Mouse (Mus musculus) CH12.LX (cell line): ENCODE results near the gene Gm49337. TPM values are rescaled to one million over a fixed set of nuclear protein-coding genes. Genes with fewer than 3 reads are reported as not detected.
"Not testable (repeated sequence)": the region's sequence is repeated elsewhere in the genome, so short reads cannot be mapped to it uniquely, and the experiment has no call there.

Experiments used
- DNase-seq: peaks from one replicate; pipeline ENCODE4 v3.0.0-alpha.2; 2013; ENCODE audit errors: extremely low read depth
- H3K27ac ChIP-seq: 2 replicates; pipeline ENCODE4 v1.5.1; 2012; ENCODE audit warnings: low read depth, mild to moderate bottlenecking, control low read depth, moderate library complexity; ENCODE audit not compliant: insufficient read depth
- H3K27me3 ChIP-seq: replicated peaks from 2 replicates; pipeline ENCODE3; 2012; ENCODE audit warnings: inconsistent platforms
- H3K36me3 ChIP-seq, 2 experiments: replicated peaks in 1 of 2; 2 replicates each; pipeline versions ENCODE3 to v1.6.1; 2012; ENCODE audit warnings: inconsistent platforms in 1 of 2, low read length in 1 of 2, mild to moderate bottlenecking in 1 of 2, mixed read lengths in 1 of 2, moderate library complexity in 1 of 2; ENCODE audit not compliant: control insufficient read depth in 1 of 2, insufficient read depth in 1 of 2
- H3K4me1 ChIP-seq, 2 experiments: 2 replicates each; pipeline ENCODE4 v1.6.1; 2012; ENCODE audit warnings: inconsistent platforms in 1 of 2, moderate library complexity in 1 of 2; ENCODE audit not compliant: insufficient read depth in 2 of 2, control insufficient read depth in 1 of 2
- H3K4me2 ChIP-seq: 2 replicates; pipeline ENCODE4 v1.6.1; 2012; ENCODE audit warnings: low read depth, mild to moderate bottlenecking, control low read depth; ENCODE audit not compliant: poor library complexity, insufficient read depth, severe bottlenecking
- H3K4me3 ChIP-seq, 3 experiments: fragments of 150-350 bp in 1 of 3; sonication (generic) in 1 of 3; replicated peaks in 1 of 3; 2 replicates each; pipeline versions ENCODE3 to v1.5.1; 2011 to 2012; ENCODE audit warnings: low read depth in 2 of 3, low read length in 2 of 3, mild to moderate bottlenecking in 2 of 3, moderate library complexity in 2 of 3, control low read depth in 1 of 3, improper control_type of control experiment in 1 of 3, inconsistent platforms in 1 of 3, mixed read lengths in 1 of 3; ENCODE audit not compliant: poor library complexity in 1 of 3
- H3K79me2 ChIP-seq: replicated peaks from 2 replicates; pipeline ENCODE4 v1.6.1; 2012; ENCODE audit warnings: mild to moderate bottlenecking, moderate library complexity; ENCODE audit not compliant: control insufficient read depth, poor library complexity, insufficient read depth, severe bottlenecking; ENCODE audit errors: extremely low read depth
- H3K9ac ChIP-seq: 2 replicates; pipeline ENCODE4 v1.6.1; 2012; ENCODE audit warnings: low read depth, mild to moderate bottlenecking, control low read depth, moderate library complexity; ENCODE audit not compliant: insufficient read depth
- H3K9me3 ChIP-seq: replicated peaks from 2 replicates; pipeline ENCODE3; 2012; ENCODE audit warnings: low read length, inconsistent platforms, mixed read lengths
- CHD1 ChIP-seq: IDR thresholded peaks from 2 replicates; pipeline ENCODE4 v1.6.1; 2012; ENCODE audit warnings: low read depth, low read length, improper control_type of control experiment, inconsistent platforms
- CTCF ChIP-seq, 2 experiments: IDR thresholded peaks in 1 of 2; conservative IDR thresholded peaks in 1 of 2; 2 replicates each; pipeline ENCODE4 v1.5.1; 2011 to 2012; ENCODE audit warnings: low read depth in 2 of 2, low read length in 2 of 2, improper control_type of control experiment in 1 of 2, inconsistent platforms in 1 of 2, mild to moderate bottlenecking in 1 of 2, moderate library complexity in 1 of 2
- E2F4 ChIP-seq: IDR thresholded peaks from 2 replicates; pipeline ENCODE4 v1.6.1; 2011; ENCODE audit warnings: low read depth, low read length, improper control_type of control experiment; ENCODE audit not compliant: insufficient replicate concordance
- GABPA ChIP-seq: IDR thresholded peaks from 2 replicates; pipeline ENCODE4 v1.6.1; 2012; ENCODE audit warnings: low read depth, low read length, improper control_type of control experiment, inconsistent platforms; ENCODE audit not compliant: insufficient replicate concordance
- IRF4 ChIP-seq: IDR thresholded peaks from 2 replicates; pipeline ENCODE4 v1.6.1; 2014; ENCODE audit warnings: low read depth, mild to moderate bottlenecking, inconsistent platforms, low read length, improper control_type of control experiment
- JUN ChIP-seq: IDR thresholded peaks from 2 replicates; pipeline ENCODE4 v1.6.1; 2011; ENCODE audit warnings: low read depth, mild to moderate bottlenecking, low read length, improper control_type of control experiment, moderate library complexity; ENCODE audit not compliant: insufficient read depth
- JUND ChIP-seq: conservative IDR thresholded peaks from 2 replicates; pipeline ENCODE4 v1.6.1; 2011; ENCODE audit warnings: low read depth, low read length, improper control_type of control experiment
- MAFK ChIP-seq: IDR thresholded peaks from 2 replicates; pipeline ENCODE4 v1.6.1; 2011; ENCODE audit warnings: low read length, improper control_type of control experiment; ENCODE audit not compliant: insufficient replicate concordance
- MAZ ChIP-seq: IDR thresholded peaks from 2 replicates; pipeline ENCODE4 v1.6.1; 2012; ENCODE audit warnings: low read depth, mild to moderate bottlenecking, inconsistent platforms, low read length, improper control_type of control experiment, moderate library complexity
- MEF2A ChIP-seq: IDR thresholded peaks from 2 replicates; pipeline ENCODE4 v1.6.1; 2014; ENCODE audit warnings: low read depth, mild to moderate bottlenecking, inconsistent platforms, low read length, improper control_type of control experiment, borderline replicate concordance
- MYC ChIP-seq: IDR thresholded peaks from 2 replicates; pipeline ENCODE4 v1.6.1; 2011; ENCODE audit warnings: low read depth, mild to moderate bottlenecking, improper control_type of control experiment, low read length
- NELFE ChIP-seq: IDR thresholded peaks from 2 replicates; pipeline ENCODE4 v1.6.1; 2011; ENCODE audit warnings: low read depth, low read length, improper control_type of control experiment
- POLR2A ChIP-seq: IDR thresholded peaks from 2 replicates; pipeline ENCODE4 v1.6.1; 2011; ENCODE audit warnings: low read depth, mild to moderate bottlenecking, improper control_type of control experiment, low read length
- POLR2AphosphoS2 ChIP-seq: IDR thresholded peaks from 2 replicates; pipeline ENCODE4 v1.6.1; 2011; ENCODE audit warnings: low read depth, low read length, improper control_type of control experiment
- RAD21 ChIP-seq: IDR thresholded peaks from 2 replicates; pipeline ENCODE4 v1.6.1; 2011; ENCODE audit warnings: low read depth, mild to moderate bottlenecking, low read length, improper control_type of control experiment, moderate library complexity
- RCOR1 ChIP-seq: conservative IDR thresholded peaks from 2 replicates; pipeline ENCODE4 v1.6.1; 2012; ENCODE audit warnings: low read depth, mild to moderate bottlenecking, inconsistent platforms, low read length, improper control_type of control experiment
- SIN3A ChIP-seq: IDR thresholded peaks from 2 replicates; pipeline ENCODE4 v1.6.1; 2012; ENCODE audit warnings: low read length, improper control_type of control experiment, inconsistent platforms
- SMC3 ChIP-seq: IDR thresholded peaks from 2 replicates; pipeline ENCODE4 v1.6.1; 2011; ENCODE audit warnings: low read depth, low read length, improper control_type of control experiment
- UBTF ChIP-seq: IDR thresholded peaks from 2 replicates; pipeline ENCODE4 v1.6.1; 2012; ENCODE audit warnings: low read depth, mild to moderate bottlenecking, inconsistent platforms, low read length, improper control_type of control experiment, moderate library complexity
- USF2 ChIP-seq: conservative IDR thresholded peaks from 2 replicates; pipeline ENCODE4 v1.6.1; 2011; ENCODE audit warnings: low read depth, low read length, improper control_type of control experiment
- ZC3H11A ChIP-seq: IDR thresholded peaks from 2 replicates; pipeline ENCODE4 v1.6.1; 2012; ENCODE audit warnings: low read depth, mild to moderate bottlenecking, inconsistent platforms, low read length, improper control_type of control experiment
- ZKSCAN1 ChIP-seq: IDR thresholded peaks from 2 replicates; pipeline ENCODE4 v1.6.1; 2012; ENCODE audit warnings: low read depth, inconsistent platforms, low read length, improper control_type of control experiment, borderline replicate concordance
- ZMIZ1 ChIP-seq: IDR thresholded peaks from 2 replicates; pipeline ENCODE4 v1.6.1; 2012; ENCODE audit warnings: low read depth, mild to moderate bottlenecking, inconsistent platforms, low read length, improper control_type of control experiment
- ZNF384 ChIP-seq: IDR thresholded peaks from 2 replicates; pipeline ENCODE4 v1.6.1; 2012; ENCODE audit warnings: low read depth, low read length, improper control_type of control experiment, inconsistent platforms
- dilution Hi-C: fragments of 300-500 bp; cut with MboI; formaldehyde crosslinking; loops from 2 replicates; pipeline ENCODE4 v1.14.3; 2020; ENCODE audit warnings: low sequenced_read_pairs; ENCODE audit not compliant: extremely low pct_unique_long_range_greater_than_20kb, extremely low pct_ligation_motif_present
- in situ Hi-C: fragments of 300-500 bp; cut with MboI; formaldehyde crosslinking; loops from 3 replicates; pipeline ENCODE4 v1.14.3; 2019; ENCODE audit warnings: low sequenced_read_pairs, low pct_ligation_motif_present, low pct_unique_long_range_greater_than_20kb, mixed read lengths
- polyA plus RNA-seq: library from polyadenylated mRNA; unstranded; fragments of >175 nt; gene quantifications from 2 replicates; pipeline ENCODE4 v1.2.1, GENCODE M21; 2012; ENCODE audit warnings: low read depth; ENCODE audit not compliant: insufficient read length
- total RNA-seq, 2 experiments: library from RNA; depleted of rRNA; stranded (reverse); fragments of 300-350 nt in 1 of 2; fragments of >200 nt in 1 of 2; gene quantifications; 2 replicates each; pipeline ENCODE4 v1.2.3; 2012 to 2014

The Gm49337 gene
- total and polyA plus RNA-seq, 3 experiments = not detected

DNA sequence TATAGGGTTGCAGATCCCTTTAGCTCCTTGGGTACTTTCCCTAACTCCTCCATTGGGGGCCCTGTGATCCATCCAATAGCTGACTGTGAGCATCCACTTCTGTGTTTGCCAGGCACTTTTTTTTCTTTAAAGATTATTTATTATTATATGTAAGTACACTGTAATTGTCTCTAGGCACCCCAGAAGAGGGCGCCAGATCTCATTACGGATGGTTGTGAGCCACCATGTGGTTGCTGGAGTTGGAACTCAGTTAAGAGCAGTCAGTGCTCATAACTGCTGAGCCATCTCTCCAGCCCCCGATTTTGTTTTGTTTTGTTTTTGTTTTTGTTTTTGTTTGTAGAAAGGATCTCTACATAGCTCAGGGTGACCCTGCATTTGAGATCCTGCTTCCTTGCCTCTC lies 72.7 kb downstream of the Gm49337 start:
- DNase-seq = peak; percentile 60
- H3K9me3 ChIP-seq, H3K36me3 ChIP-seq, H3K9ac ChIP-seq, in situ Hi-C loops, H3K27ac ChIP-seq, dilution Hi-C loops, H3K4me2 ChIP-seq, H3K27me3 ChIP-seq: not testable (repeated sequence)
- TF ChIP-seq SMC3 = peak; percentile 57
- TF ChIP-seq CTCF (conservative IDR thresholded peaks at IDR 0.05 in 1 of 2, IDR thresholded peaks at IDR 0.05 in 1 of 2; ENCODE audit: low read depth in 2 of 2, low read length in 2 of 2) = peak in 1 of 2 experiments; percentile 70; a peak in 2 of 4 replicates
- TF ChIP-seq RAD21 = peak; percentile 28
- peak; percentile 68; the same call in 1 of the 2 replicates for TF ChIP-seq MYC
- TF ChIP-seq, all 38 proteins: peak for 4; not testable (repeated sequence) for 34
- not testable (repeated sequence) for H3K79me2 ChIP-seq, H3K4me1 ChIP-seq, H3K4me3 ChIP-seq

DNA sequence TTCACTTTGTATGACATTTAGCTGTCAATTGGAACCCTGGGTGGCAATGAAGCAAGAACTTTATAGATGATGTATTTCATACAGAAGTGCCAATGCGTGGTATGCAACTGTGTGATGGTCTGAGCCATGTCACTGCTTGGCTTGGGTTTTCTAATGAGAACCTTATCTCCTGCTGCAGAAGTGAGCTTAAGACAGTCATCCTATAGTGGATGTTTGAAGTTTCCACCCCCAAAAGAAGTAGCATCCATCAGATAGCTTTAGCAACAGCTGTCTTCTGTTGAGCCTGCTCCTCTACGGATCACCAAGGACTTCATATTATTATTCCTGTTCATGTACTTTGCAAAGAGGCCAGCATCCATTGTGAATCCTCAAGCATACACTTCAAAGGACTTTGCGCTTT lies 76.8 kb downstream of the Gm49337 start:
- Histone ChIP-seq H3K27ac (no peak overlapping the region), H3K4me2 (no peak overlapping the region), H3K36me3 (no peaks in the 10 kb centered on the region), H3K27me3 (no peaks in the 10 kb centered on the region), H3K4me3 (no peak overlapping the region), H3K9me3 (no peaks in the 10 kb centered on the region), H3K79me2 (no peaks in the 10 kb centered on the region), H3K9ac (no peak overlapping the region), H3K4me1 (peaks cover 0 to 1% of the 10 kb centered on the region in 2 experiments; a peak in 1 of 4 replicates)
- dilution Hi-C loops (no loop called here), in situ Hi-C loops (no loop called here)
- TF ChIP-seq SIN3A (no peak), MAFK (no peak)
- DNase-seq = no peak

DNA sequence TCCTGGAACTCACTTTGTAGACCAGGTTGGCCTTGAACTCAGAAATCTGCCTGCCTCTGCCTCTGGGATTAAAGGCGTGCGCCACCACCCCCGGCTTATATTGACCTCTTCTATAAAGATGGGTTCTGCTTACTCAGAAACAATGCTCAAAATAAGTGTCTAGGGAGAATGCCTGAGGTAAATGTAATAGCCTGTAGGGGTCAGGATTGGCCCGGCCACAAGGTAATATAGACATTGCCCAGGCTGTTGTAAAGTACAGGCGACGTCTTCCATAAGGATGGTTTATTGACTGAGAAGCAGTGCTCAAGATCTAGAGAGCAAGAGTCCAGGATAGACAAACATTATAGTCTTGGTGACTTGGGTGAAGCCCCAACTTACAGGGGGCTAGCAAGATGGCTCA lies 95.0 kb downstream of the Gm49337 start:
- TF ChIP-seq ZNF384 = no peak
- no peak for TF ChIP-seq USF2
- no peak for TF ChIP-seq POLR2AphosphoS2
- TF ChIP-seq JUN = no peak
- TF ChIP-seq NELFE = no peak
- no peak for TF ChIP-seq MEF2A
- TF ChIP-seq RAD21 = peak; percentile 68
- TF ChIP-seq MAZ = no peak
- TF ChIP-seq UBTF = no peak
- TF ChIP-seq E2F4 = no peak
- TF ChIP-seq ZC3H11A = no peak
- TF ChIP-seq POLR2A = no peak
- TF ChIP-seq RCOR1 = no peak
- peak in 1 of 2 experiments; percentile 66; a peak in 2 of 4 replicates for TF ChIP-seq CTCF (conservative IDR thresholded peaks at IDR 0.05 in 1 of 2, IDR thresholded peaks at IDR 0.05 in 1 of 2; ENCODE audit: low read depth in 2 of 2, low read length in 2 of 2)
- TF ChIP-seq GABPA = no peak
- no peak for TF ChIP-seq IRF4
- TF ChIP-seq SIN3A = no peak
- TF ChIP-seq SMC3 = peak; percentile 53
- TF ChIP-seq CHD1 = no peak
- no peak for TF ChIP-seq ZKSCAN1
- no peak for TF ChIP-seq ZMIZ1
- TF ChIP-seq JUND = no peak
- no peak overlapping the region for H3K4me2 ChIP-seq
- in situ Hi-C loops (loop anchor here (5.0 kb wide), 1 partner anchor 96 kb away; the partner anchor contains the start of genes 1700042G07Rik and Gm49337), dilution Hi-C loops (no loop called here)
- peak; percentile 6 for DNase-seq
- H3K79me2 ChIP-seq = no peaks in the 10 kb centered on the region
- H3K27ac ChIP-seq = no peak overlapping the region
- no peaks in the 10 kb centered on the region for H3K27me3 ChIP-seq
- no peaks in the 10 kb centered on the region for H3K9me3 ChIP-seq
- H3K4me1 ChIP-seq = peaks cover 0 to 5% of the 10 kb centered on the region in 2 experiments; a peak in 1 of 4 replicates
- H3K36me3 ChIP-seq = no peaks in the 10 kb centered on the region
- H3K9ac ChIP-seq = no peak overlapping the region
- H3K4me3 ChIP-seq = no peak overlapping the region
